Mouse (Mus musculus) NIH3T3 (cell line): Measurements from ENCODE around the gene Lyplal1.

Experiments used
- DNase-seq: peaks from one replicate; pipeline ENCODE4 v3.0.0-alpha.2; 2012; ENCODE audit warnings: low read depth

The Lyplal1 gene

DNA sequence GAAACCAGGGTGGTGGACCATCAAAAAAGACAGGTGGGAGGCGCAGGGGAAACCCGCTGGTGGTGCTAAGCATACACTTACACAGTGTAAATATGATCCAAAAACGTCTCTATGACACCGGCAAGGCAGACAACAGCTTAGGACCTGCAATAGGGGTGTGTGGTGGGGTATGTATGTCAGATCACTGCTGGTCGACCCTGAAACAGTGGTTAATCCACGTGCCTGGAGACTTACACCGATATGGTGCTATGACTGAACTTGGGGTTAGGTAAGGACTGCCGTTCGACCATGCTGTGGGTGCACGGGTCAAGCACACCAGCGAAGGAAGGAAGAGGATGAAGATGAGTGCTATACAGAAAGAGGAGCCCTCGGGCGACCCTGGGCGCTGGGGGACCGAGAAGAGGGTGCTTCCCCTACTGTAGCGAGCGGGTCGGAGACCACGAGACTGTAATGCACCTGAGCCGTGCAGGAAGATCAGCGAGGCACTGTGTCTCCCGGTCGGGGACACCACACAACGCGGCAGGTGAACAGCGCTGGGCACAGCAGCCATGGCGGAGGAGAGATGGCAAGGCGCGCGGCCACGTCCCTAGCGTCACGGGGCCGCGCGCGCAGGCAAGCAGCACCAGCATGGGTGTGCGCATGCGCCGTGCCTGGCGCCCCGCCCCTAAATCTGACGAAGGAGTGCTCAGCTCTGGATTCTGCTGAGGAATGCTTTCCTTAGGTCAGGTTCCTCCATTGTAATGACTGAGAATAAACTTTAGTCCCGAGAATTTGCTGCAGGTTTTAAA is at the start of gene Lyplal1:
Lyplal1 (minus strand) TSS at position 610 of the 788 bp plus-strand sequence.
- peak; percentile 98 for DNase-seq

DNA sequence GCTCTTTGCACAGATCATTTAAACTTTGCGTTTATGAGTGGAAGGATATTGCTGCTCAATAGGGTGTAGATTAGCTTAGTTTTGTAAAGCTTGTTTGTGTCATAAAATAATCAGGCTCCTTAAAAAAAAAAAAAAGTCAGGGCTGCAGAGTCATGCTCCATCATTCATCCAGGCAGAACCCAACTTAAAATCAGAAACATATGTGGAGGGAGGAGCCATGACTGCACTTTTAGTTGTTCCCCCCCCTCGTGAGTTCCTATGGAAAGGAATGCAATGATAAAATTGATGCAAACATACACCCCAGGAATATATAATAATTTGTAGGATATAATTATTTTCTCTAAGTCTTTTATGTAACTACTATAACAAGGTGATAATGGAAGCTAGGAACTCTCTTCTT is 46.5 kb upstream of the Lyplal1 start:
- DNase-seq: peak; percentile 84

DNA sequence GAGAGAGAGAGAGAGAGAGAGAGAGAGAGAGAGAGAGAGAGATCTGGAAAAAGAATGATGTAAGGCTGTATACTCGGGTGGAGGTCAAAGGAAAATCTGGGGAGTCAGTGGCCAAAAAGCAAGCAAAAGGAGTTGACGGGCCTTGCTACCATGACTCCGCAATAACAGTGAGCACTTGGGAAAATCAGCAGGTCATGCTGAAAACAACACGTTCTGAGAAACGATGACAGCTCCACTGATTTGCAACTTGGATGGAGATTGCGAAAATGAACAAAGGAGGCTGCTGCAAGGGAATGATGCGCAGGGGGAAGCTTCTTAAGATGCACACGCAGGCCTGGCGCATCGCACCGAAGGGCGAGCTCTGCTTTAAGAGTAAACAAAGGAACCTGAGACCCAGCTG is 46.1 kb upstream of the Lyplal1 start:
- peak; percentile 88 for DNase-seq

DNA sequence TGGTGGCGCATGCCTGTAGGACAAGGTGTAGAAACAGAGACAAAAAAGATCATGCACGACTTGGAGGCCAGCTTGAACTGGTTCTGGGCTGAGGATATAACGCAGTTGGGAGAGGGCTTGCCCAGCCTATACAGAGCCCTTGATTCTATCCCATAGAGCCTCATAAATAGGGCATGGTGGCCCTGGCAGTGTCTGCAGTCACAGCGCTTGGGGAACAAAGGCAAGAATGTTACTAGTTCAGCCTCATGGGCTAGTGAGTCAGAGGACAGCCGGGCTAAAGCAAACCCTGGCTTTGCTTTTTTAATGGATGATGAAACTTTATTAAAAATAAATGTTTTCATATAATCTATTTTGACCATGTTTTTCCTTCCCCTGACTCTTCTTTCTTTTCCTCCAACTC is 33.3 kb upstream of the Lyplal1 start:
- no peak for DNase-seq

DNA sequence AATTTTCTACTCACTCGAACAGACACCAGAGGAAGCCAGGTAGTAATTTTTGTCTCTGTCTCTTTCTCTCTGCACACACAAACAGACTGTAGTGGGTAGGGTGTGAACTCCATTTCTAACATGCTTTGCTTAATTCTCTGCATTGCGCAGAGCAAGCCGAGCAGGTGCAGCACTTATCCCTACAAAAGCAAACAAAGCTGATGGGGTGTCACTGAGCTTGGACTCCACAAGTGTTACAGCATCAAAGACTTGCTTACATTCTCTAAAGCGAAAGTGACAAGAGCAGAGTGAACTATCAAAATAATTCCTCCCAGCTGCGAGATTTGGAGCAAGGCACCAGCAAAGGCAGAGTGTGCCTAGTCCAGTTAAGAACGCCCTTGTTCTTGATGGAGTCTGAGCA is 28.3 kb upstream of the Lyplal1 start:
- DNase-seq: peak; percentile 22

DNA sequence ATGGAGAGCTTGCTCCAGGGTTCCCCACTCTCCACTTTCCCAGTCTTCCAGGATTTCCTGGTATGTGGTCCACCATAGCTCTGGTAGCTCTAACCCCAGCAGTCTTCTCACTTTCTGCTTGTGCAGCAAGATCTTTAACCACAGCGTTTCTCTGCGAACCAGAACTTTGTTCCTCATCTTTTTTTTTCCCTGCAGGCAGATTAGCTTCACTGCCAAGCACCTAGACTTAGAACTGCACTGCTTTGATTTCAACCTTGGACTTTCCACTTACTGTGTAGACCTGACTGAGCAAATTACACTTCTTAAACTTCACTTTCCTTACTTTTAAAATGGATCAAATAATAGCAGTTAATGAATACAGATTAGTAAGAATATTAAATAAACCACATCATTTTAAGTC is 23.1 kb upstream of the Lyplal1 start:
- no peak for DNase-seq

- DNase-seq: no peak
These were observed 20.8 kb upstream of the Lyplal1 start for GRCm38 (mm10) chr1:186137873-186138272.

- no peak for DNase-seq
These were observed 19.7 kb upstream of the Lyplal1 start for GRCm38 (mm10) chr1:186136636-186137380.

- DNase-seq: no peak
These were observed 14.4 kb upstream of the Lyplal1 start for GRCm38 (mm10) chr1:186131465-186131864.

GRCm38 (mm10) chr1:186128940-186129339 is 11.8 kb upstream of the Lyplal1 start:
- DNase-seq: no peak

DNA sequence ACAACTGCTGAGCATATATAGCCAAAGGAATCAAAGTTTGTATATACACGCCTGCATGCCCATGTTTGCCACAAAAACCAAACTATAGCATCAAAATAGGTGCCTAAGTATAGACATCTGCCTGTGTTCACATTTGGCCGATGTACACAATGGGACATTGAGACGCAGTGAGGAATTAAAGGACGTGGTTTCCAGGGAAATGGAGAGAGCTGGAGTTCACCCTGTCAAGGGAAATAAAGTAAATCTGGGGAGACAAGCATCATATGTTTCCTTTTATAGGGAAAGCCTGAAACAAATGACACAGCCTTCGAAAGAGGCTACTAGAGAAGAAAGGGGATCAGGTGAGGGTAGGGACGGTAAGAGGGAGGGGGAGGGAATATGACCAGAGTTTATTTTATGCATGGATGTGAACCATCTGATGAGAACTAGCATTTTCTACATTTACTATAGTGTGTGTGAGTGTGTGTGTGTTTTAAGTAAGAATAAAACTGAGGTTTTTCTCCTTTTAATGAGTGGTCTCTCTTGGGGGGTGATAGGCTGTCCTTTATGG is 9.3 kb upstream of the Lyplal1 start:
- DNase-seq: no peak

DNA sequence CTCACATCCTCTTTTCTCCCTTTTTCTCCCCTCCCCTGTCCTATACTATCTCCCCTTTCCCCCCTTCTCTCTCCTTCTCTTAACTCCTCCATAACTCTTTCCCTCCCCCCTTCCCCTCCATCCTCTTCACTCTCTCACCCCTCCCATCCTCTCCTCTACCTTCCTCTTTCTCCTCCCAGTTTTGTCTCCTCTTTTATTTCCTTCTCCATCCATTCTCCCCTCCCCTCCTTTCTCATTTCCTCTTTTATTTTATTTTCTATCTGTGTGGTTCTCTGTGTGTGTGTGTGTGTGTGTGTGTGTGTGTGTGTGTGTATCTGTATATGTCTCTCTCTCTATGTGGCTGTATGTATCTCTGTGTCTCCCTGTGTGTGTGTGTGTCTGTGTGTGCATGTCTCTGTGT is 6.6 kb upstream of the Lyplal1 start:
- DNase-seq: no peak

DNA sequence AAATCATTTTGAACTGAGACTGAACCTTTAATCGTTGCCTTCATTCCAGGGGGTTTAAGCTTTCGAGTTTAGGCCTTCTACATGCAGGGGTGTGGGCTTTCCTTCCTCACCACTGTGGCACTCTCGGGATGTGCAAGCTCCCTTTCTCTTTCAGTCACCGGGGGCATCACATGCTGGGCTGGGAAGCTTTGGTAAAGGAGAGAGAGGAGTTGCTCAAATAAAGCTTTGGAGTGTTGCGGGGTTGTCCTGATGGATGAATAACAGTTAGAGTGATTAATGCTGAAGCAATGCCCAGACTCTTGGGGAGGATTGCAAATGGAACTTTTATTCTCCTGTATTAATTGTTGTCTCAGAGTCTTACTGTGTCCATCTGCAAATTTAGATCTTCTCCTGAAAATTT is 2.7 kb upstream of the Lyplal1 start:
- DNase-seq: peak; percentile 70

DNA sequence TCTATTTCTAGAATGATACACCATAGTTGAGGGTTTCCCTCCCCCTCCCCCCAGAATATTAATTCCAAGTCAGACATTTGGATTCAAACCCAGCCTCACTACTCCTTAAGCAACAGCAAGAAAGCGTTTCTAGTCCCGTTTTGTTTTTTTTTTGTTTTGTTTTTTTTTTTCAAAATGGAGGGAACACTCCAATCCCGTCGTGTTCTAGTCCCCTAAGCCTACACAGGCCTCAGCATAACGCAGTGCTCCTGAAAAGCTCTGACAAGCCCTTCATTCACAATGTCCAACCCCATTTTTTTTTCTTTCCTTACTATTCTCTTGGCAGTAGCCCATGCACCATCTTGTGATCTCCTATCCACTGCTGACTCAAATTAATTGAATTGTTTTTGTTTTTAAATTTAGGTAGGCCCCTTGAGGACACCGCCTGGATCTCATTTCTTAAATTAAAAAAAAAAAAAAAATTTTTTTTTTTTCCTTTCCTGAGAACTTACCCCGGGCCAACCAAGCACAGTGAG is 967 bp downstream of the Lyplal1 start:
- DNase-seq: peak; percentile 79

DNA sequence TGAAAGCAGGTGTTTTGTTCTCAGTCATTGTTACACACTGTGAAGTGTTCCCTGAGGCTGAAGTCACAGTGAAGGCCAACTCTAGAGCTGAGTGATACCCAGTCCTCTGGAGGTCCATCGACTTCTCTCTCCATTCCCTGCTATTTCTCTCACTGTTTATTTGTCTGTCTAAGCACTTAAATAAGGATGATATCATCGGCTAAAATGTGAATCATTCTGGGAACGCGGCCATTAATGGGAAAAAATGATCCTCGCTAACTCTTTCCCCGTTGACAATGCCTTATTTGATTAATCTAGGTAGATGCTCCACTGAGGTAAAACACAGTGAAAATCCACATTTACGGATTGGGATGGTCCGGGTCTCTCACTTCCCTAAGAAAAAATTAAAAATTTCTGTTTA is 14.8 kb downstream of the Lyplal1 start:
- DNase-seq: no peak

GRCm38 (mm10) chr1:186066266-186066897 is 50.7 kb downstream of the Lyplal1 start:
- no peak for DNase-seq

DNA sequence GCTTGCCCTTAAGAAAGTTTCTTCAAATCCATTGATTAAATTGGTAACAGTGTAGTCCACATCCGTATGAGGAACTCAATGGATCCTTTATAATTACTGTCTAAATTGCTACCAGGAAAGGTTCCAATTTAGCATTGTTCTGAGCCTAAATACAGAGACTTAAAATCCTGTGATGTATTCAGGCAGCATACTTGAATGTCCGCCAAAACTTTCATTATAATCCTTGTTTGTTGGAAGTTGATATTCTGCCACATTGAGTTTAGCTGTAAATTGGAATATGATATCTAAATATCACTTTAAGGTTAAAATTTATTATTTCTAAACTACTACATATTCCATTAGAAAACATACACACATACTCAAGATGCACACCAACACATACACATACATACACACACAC is 57.1 kb downstream of the Lyplal1 start:
- DNase-seq: no peak

DNA sequence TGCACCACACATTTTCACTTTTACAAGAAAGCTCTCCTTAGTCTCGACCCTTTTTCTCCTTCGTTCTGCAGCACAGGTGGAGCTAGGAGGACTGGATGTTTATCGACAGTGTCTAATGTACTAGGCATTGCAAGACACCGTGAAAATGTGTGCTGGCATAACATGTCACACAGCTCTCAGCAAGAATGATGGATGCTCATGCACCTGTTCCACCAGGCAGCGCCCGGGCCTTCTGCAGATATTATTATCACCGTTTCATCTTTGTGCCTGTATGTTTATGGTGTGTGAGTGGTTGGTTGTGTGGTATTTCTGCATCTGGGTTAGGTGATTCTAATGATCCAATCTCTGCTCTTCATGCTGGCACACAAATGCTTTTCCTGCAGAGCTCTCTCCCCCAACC is 62.9 kb downstream of the Lyplal1 start:
- no peak for DNase-seq

- DNase-seq: no peak
These were observed 63.6 kb downstream of the Lyplal1 start for GRCm38 (mm10) chr1:186053280-186054043.

- DNase-seq: peak; percentile 34
These were observed 73.2 kb downstream of the Lyplal1 start for GRCm38 (mm10) chr1:186043709-186044452.

DNA sequence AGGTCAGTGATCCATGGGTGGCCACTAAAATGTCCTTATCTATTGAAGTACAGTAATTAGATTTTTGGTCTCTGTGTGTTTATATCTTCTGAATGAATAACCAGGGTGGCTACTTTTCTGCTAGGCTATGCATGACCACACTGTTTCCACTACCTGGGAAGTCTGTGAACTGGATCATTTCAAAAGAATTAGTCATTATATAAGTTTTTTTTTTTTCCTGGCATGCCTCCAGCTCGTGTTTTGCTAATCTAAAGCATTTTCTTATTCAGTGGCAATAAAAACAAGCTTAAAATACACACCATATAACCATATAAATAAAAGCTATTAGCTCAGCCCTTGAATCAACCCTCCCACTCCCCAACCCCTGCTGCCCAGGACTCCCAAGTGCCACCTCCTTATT is 75.3 kb downstream of the Lyplal1 start:
- DNase-seq: peak; percentile 35
